Mouse (Mus musculus): Measurements from ENCODE around the gene Tubg2. TPM values are rescaled to one million over a fixed set of nuclear protein-coding genes. Genes with fewer than 3 reads are reported as not detected.

The Tubg2 gene
- 0.08 and 0.11 TPM in 2 replicates for polyA plus RNA-seq (2012; rRNA removed)

GRCm38 (mm10) chr11:101155728-101156371 is at the start of gene Tubg2:
TSS of gene Tubg2 (plus strand) at chr11:101155907.

DNA sequence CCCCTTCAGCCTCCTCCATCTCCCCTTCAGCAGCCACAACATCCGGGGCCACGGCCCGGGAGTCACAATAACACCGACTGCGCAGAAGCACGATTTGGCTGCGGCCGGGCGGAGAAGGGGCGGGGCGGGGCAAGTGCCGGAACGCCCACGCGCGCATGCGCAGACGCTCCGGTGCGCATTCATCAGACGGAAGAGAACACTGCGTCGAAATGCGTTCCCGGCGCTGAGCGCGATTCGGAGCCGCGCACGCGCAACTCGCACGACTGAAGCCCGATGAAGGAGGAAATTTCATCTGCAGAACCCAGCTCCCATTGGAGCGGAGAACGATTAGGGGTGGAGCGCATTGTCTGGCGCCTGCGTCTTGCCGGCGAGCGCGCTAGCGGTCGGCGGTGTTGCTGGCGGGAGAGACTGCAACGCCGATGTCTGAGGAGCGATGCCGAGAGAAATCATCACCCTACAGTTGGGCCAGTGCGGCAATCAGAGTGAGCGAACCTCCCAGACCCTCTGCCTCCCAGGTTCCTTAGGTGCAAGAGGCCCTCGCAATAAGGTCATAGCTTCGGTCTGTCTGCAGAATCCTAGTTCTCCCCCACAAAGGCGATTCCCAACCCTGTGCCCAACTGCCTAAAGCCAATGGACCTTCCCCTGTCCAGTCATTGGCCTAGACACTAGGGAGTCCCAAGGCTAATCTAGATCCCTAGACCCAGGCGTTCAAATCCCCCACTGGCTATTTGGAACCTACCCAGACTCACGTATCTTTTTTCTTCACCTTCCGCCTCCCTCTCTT is 35.8 kb upstream of the Tubg2 start, which contains the start of the genes Retreg3 and Tubg1:
Retreg3 (minus strand) TSS at position 133 of the 784 bp plus-strand sequence.
Tubg1 (plus strand) TSS at position 178 of the 784 bp plus-strand sequence.

GRCm38 (mm10) chr11:101170354-101170810 is 14.7 kb downstream of the Tubg2 start, which contains the start of gene Cntnap1:
TSS of gene Cntnap1 (plus strand) at chr11:101170523.

GRCm38 (mm10) chr11:101170811-101171610 is 15.3 kb downstream of the Tubg2 start, which contains the start of gene Plekhh3:
TSS of gene Plekhh3 (minus strand) at chr11:101171351.

GRCm38 (mm10) chr11:101174851-101175628 is 19.3 kb downstream of the Tubg2 start, which contains the start of gene Ccr10:
TSS of gene Ccr10 (minus strand) at chr11:101175443.

Other genes starting within 250 kb of the Tubg2 start
- gene Stat3, start 216.4 kb upstream of the Tubg2 start, polyA plus RNA-seq (2012; rRNA removed): 17.2 and 19.3 TPM in 2 replicates
- gene Cavin1, start 185.0 kb upstream of the Tubg2 start, polyA plus RNA-seq (2012; rRNA removed): 7.0 and 7.8 TPM in 2 replicates
- gene Atp6v0a1, start 146.5 kb upstream of the Tubg2 start, polyA plus RNA-seq (2012; rRNA removed): 28.4 and 31.1 TPM in 2 replicates
- gene Naglu, start 85.9 kb upstream of the Tubg2 start, polyA plus RNA-seq (2012; rRNA removed): 2.9 and 3.4 TPM in 2 replicates
- 0.16 and 0.29 TPM in 2 replicates for gene Hsd17b1, start 77.5 kb upstream of the Tubg2 start, polyA plus RNA-seq (2012; rRNA removed)
- gene Coasy, start 73.3 kb upstream of the Tubg2 start, polyA plus RNA-seq (2012; rRNA removed): 13.9 and 16.1 TPM in 2 replicates
- gene Mlx, start 68.6 kb upstream of the Tubg2 start, polyA plus RNA-seq (2012; rRNA removed): 16.2 and 18.2 TPM in 2 replicates
- 17.9 and 19.9 TPM in 2 replicates for gene Psmc3ip, start 60.5 kb upstream of the Tubg2 start, polyA plus RNA-seq (2012; rRNA removed)
- gene Retreg3, start 36.0 kb upstream of the Tubg2 start, polyA plus RNA-seq (2012; rRNA removed): 18.0 and 21.8 TPM in 2 replicates
- gene Tubg1, start 36.0 kb upstream of the Tubg2 start, polyA plus RNA-seq (2012; rRNA removed): 8.7 and 13.8 TPM in 2 replicates
- gene Cntnap1, start 14.6 kb downstream of the Tubg2 start, polyA plus RNA-seq (2012; rRNA removed): 0.14 and 0.15 TPM in 2 replicates
- gene Plekhh3, start 15.4 kb downstream of the Tubg2 start, polyA plus RNA-seq (2012; rRNA removed): 0.95 and 0.97 TPM in 2 replicates
- gene Ccr10, start 19.5 kb downstream of the Tubg2 start, polyA plus RNA-seq (2012; rRNA removed): not detected in 2 replicates
- 8.9 and 9.4 TPM in 2 replicates for gene Ezh1, start 70.6 kb downstream of the Tubg2 start, polyA plus RNA-seq (2012; rRNA removed)
- gene Ramp2, start 90.1 kb downstream of the Tubg2 start, polyA plus RNA-seq (2012; rRNA removed): 13.0 and 15.1 TPM in 2 replicates
- 34.6 and 40.2 TPM in 2 replicates for gene Vps25, start 97.8 kb downstream of the Tubg2 start, polyA plus RNA-seq (2012; rRNA removed)
- gene Wnk4, start 104.7 kb downstream of the Tubg2 start, polyA plus RNA-seq (2012; rRNA removed): 5.2 and 5.4 TPM in 2 replicates
- 0.37 and 0.56 TPM in 2 replicates for gene Cntd1, start 123.1 kb downstream of the Tubg2 start, polyA plus RNA-seq (2012; rRNA removed)
- gene Coa3, start 123.2 kb downstream of the Tubg2 start, polyA plus RNA-seq (2012; rRNA removed): 50.7 and 59.2 TPM in 2 replicates
- 67.0 and 70.3 TPM in 2 replicates for gene Becn1, start 146.4 kb downstream of the Tubg2 start, polyA plus RNA-seq (2012; rRNA removed)
- gene Psme3, start 160.3 kb downstream of the Tubg2 start, polyA plus RNA-seq (2012; rRNA removed): 111 and 131 TPM in 2 replicates
- gene Aoc2, start 169.2 kb downstream of the Tubg2 start, polyA plus RNA-seq (2012; rRNA removed): 3.2 and 5.2 TPM in 2 replicates
- gene Aoc3, start 174.7 kb downstream of the Tubg2 start, polyA plus RNA-seq (2012; rRNA removed): 0.17 and 0.24 TPM in 2 replicates
- gene G6pc, start 211.7 kb downstream of the Tubg2 start, polyA plus RNA-seq (2012; rRNA removed): 0.01 TPM in 2 replicates